Mouse (Mus musculus) heart, embryonic 16.5 days (tissue): Measurements from ENCODE around the gene Cbx6. TPM values are rescaled to one million over a fixed set of nuclear protein-coding genes. Genes with fewer than 3 reads are reported as not detected.

Source experiments
- ATAC-seq: fragments of 200-750 bp; cut with Nextera tagmentation; replicated peaks from 2 replicates; pipeline ENCODE4 v1.8.0; 2017; ENCODE audit warnings: moderate number of reproducible peaks; ENCODE audit not compliant: insufficient read depth, low FRiP score; ENCODE audit errors: extremely low read depth
- H3K27ac ChIP-seq: fragments of 300-500 bp; sonication (generic); 2 replicates; pipeline ENCODE4 v1.5.1; 2014; ENCODE audit warnings: mild to moderate bottlenecking, low read length, control low read depth, moderate library complexity
- H3K27me3 ChIP-seq: fragments of 300-500 bp; sonication (generic); 2 replicates; pipeline ENCODE4 v1.6.1; 2014; ENCODE audit warnings: low read length, mixed read lengths; ENCODE audit not compliant: control insufficient read depth, insufficient read depth
- H3K36me3 ChIP-seq: fragments of 300-500 bp; sonication (generic); 2 replicates; pipeline ENCODE4 v1.6.1; 2014; ENCODE audit not compliant: control insufficient read depth, insufficient read depth
- H3K4me1 ChIP-seq: fragments of 300-500 bp; sonication (generic); 2 replicates; pipeline ENCODE4 v1.6.1; 2014; ENCODE audit warnings: low read length, mixed read lengths; ENCODE audit not compliant: control insufficient read depth, insufficient read depth
- H3K4me2 ChIP-seq: fragments of 300-500 bp; sonication (generic); 2 replicates; pipeline ENCODE4 v1.6.1; 2014; ENCODE audit warnings: low read depth, mild to moderate bottlenecking, control low read depth, low read length
- H3K4me3 ChIP-seq: fragments of 300-500 bp; sonication (generic); 2 replicates; pipeline ENCODE4 v1.5.1; 2014; ENCODE audit warnings: mild to moderate bottlenecking, control low read depth, low read length
- H3K9ac ChIP-seq: fragments of 300-500 bp; sonication (generic); 2 replicates; pipeline ENCODE4 v1.6.1; 2014; ENCODE audit warnings: low read length, control low read depth
- H3K9me3 ChIP-seq: fragments of 300-500 bp; sonication (generic); replicated peaks from 2 replicates; pipeline ENCODE4 v1.6.1; 2016; ENCODE audit warnings: low read length; ENCODE audit not compliant: control insufficient read depth
- WGBS: fragments of 180-500 bp; shearing (Covaris S2); extraction: QIAGEN DNeasy Blood & Tissue Kit; methylation state at CpG from one replicate; pipeline ENCODE4 v1.1.7; 2014; 5-methylcytosine and 5-hydroxymethylcytosine counted together
- polyA plus RNA-seq: library from polyadenylated mRNA; unstranded; fragments of >200 nt; fragmentation: Nextera tagmentation; extraction: Ambion mirVana; gene quantifications from 2 replicates; pipeline ENCODE4 v1.2.1, GENCODE M21; 2015

Cbx6 gene
- polyA plus RNA-seq, 1 experiment from 2014 or later = 57.0 TPM

- WGBS = 88% methylated on average over 8 of the region's 8 CpGs
- Histone ChIP-seq H3K4me2 (no peak overlapping the region), H3K27ac (no peak overlapping the region)
These were observed 39.1 kb upstream of the Cbx6 start for GRCm38 (mm10) chr15:79873545-79873944.

GRCm38 (mm10) chr15:79867260-79868002, 32.9 kb upstream of the Cbx6 start:
- WGBS = 78% methylated on average over 3 of the region's 3 CpGs
- no peak for ATAC-seq
- H3K9ac ChIP-seq = no peak overlapping the region

More at GRCm38 (mm10) chr15:79873545-79873944, 39.1 kb upstream of the Cbx6 start:
- Histone ChIP-seq H3K9ac (no peak overlapping the region), H3K36me3 (no peaks in the 10 kb centered on the region), H3K4me3 (no peak overlapping the region), H3K9me3 (peaks cover 5% of the 10 kb centered on the region), H3K27me3 (no peaks in the 10 kb centered on the region), H3K4me1 (peaks cover 2% of the 10 kb centered on the region)
- no peak for ATAC-seq

GRCm38 (mm10) chr15:79859821-79860220, 25.3 kb upstream of the Cbx6 start:
- no peak for ATAC-seq
- H3K27ac ChIP-seq = no peak overlapping the region
- H3K9me3 ChIP-seq = no peaks in the 10 kb centered on the region
- H3K4me3 ChIP-seq = no peak overlapping the region
- H3K27me3 ChIP-seq = no peaks in the 10 kb centered on the region
- no peaks in the 10 kb centered on the region for H3K36me3 ChIP-seq
- 84% methylated on average over 9 of the region's 9 CpGs for WGBS
- peaks cover 4% of the 10 kb centered on the region for H3K4me1 ChIP-seq
- no peak overlapping the region for H3K9ac ChIP-seq
- H3K4me2 ChIP-seq = no peak overlapping the region

More at GRCm38 (mm10) chr15:79867260-79868002, 32.9 kb upstream of the Cbx6 start:
- no peak overlapping the region for H3K4me2 ChIP-seq
- H3K9me3 ChIP-seq = peaks cover 5% of the 10 kb centered on the region
- H3K4me3 ChIP-seq = no peak overlapping the region
- no peak overlapping the region for H3K27ac ChIP-seq
- H3K4me1 ChIP-seq = no peaks in the 10 kb centered on the region
- no peaks in the 10 kb centered on the region for H3K36me3 ChIP-seq
- no peaks in the 10 kb centered on the region for H3K27me3 ChIP-seq

- WGBS = 45% methylated on average over 5 of the region's 5 CpGs
These were observed 24.5 kb upstream of the Cbx6 start for GRCm38 (mm10) chr15:79858979-79859378.

GRCm38 (mm10) chr15:79850143-79850542, 15.7 kb upstream of the Cbx6 start:
- Histone ChIP-seq H3K9me3 (no peaks in the 10 kb centered on the region), H3K4me2 (no peak overlapping the region), H3K27ac (no peak overlapping the region), H3K36me3 (no peaks in the 10 kb centered on the region), H3K4me3 (no peak overlapping the region), H3K27me3 (no peaks in the 10 kb centered on the region), H3K4me1 (peaks cover 10% of the 10 kb centered on the region), H3K9ac (no peak overlapping the region)
- ATAC-seq = no peak
- WGBS = 84% methylated on average over 2 of the region's 2 CpGs

More at GRCm38 (mm10) chr15:79858979-79859378, 24.5 kb upstream of the Cbx6 start:
- Histone ChIP-seq H3K36me3 (no peaks in the 10 kb centered on the region), H3K9me3 (no peaks in the 10 kb centered on the region), H3K27me3 (no peaks in the 10 kb centered on the region), H3K4me2 (no peak overlapping the region), H3K27ac (0 out of 2 replicates have a peak overlapping the region, but pooled peaks have one; percentile 7), H3K4me3 (no peak overlapping the region), H3K9ac (no peak overlapping the region), H3K4me1 (peaks cover 4% of the 10 kb centered on the region)
- ATAC-seq = no peak; the same call in 1 of the 2 replicates

GRCm38 (mm10) chr15:79847100-79847499, 12.6 kb upstream of the Cbx6 start:
- peak overlapping the region; percentile 17; the same call in 1 of the 2 replicates for H3K27ac ChIP-seq
- H3K9me3 ChIP-seq = no peaks in the 10 kb centered on the region
- WGBS = 26% methylated on average over 5 of the region's 5 CpGs
- no peaks in the 10 kb centered on the region for H3K27me3 ChIP-seq
- H3K4me1 ChIP-seq = peaks cover 10% of the 10 kb centered on the region
- ATAC-seq = peak; percentile 72
- H3K9ac ChIP-seq = no peak overlapping the region
- no peak overlapping the region for H3K4me3 ChIP-seq
- no peaks in the 10 kb centered on the region for H3K36me3 ChIP-seq
- no peak overlapping the region for H3K4me2 ChIP-seq

- H3K4me1 ChIP-seq = peaks cover 10% of the 10 kb centered on the region
- H3K36me3 ChIP-seq = no peaks in the 10 kb centered on the region
- no peak for ATAC-seq
- H3K4me3 ChIP-seq = no peak overlapping the region
- H3K9ac ChIP-seq = no peak overlapping the region
- H3K27ac ChIP-seq = no peak overlapping the region
- no peak overlapping the region for H3K4me2 ChIP-seq
- WGBS = 61% methylated on average over 4 of the region's 4 CpGs
- H3K27me3 ChIP-seq = no peaks in the 10 kb centered on the region
- no peaks in the 10 kb centered on the region for H3K9me3 ChIP-seq
These were observed 11.5 kb upstream of the Cbx6 start for GRCm38 (mm10) chr15:79845986-79846385.

- Histone ChIP-seq H3K9ac (no peak overlapping the region), H3K27me3 (no peaks in the 10 kb centered on the region), H3K36me3 (no peaks in the 10 kb centered on the region), H3K4me1 (peaks cover 10% of the 10 kb centered on the region), H3K27ac (no peak overlapping the region), H3K9me3 (no peaks in the 10 kb centered on the region), H3K4me3 (no peak overlapping the region), H3K4me2 (no peak overlapping the region)
- no peak for ATAC-seq
- WGBS = 79% methylated on average over 3 of the region's 3 CpGs
These were observed 8.5 kb upstream of the Cbx6 start for GRCm38 (mm10) chr15:79842985-79843384.

GRCm38 (mm10) chr15:79840281-79840680, 5.8 kb upstream of the Cbx6 start:
- no peaks in the 10 kb centered on the region for H3K9me3 ChIP-seq
- H3K4me3 ChIP-seq = no peak overlapping the region
- H3K27ac ChIP-seq = no peak overlapping the region
- H3K9ac ChIP-seq = no peak overlapping the region
- WGBS = 52% methylated on average over 2 of the region's 2 CpGs
- H3K36me3 ChIP-seq = no peaks in the 10 kb centered on the region
- H3K4me2 ChIP-seq = no peak overlapping the region
- no peaks in the 10 kb centered on the region for H3K27me3 ChIP-seq
- no peaks in the 10 kb centered on the region for H3K4me1 ChIP-seq
- no peak for ATAC-seq
